Mouse (Mus musculus): Measurements from ENCODE around the gene Papss1.
A peak's percentile ranks its signal among the peaks of the same experiment; 100 is the strongest.
"Not testable (repeated sequence)": the region's sequence is repeated elsewhere in the genome, so short reads cannot be mapped to it uniquely, and the experiment has no call there.

Gene Papss1

GRCm38 (mm10) chr3:131564430-131565256 is at the start of gene Papss1:
Gene Papss1, plus strand, starts transcription at chr3:131564768.
- DNase-seq (ENCODE audit: low read depth, low spot score), result peak; percentile 98

DNA sequence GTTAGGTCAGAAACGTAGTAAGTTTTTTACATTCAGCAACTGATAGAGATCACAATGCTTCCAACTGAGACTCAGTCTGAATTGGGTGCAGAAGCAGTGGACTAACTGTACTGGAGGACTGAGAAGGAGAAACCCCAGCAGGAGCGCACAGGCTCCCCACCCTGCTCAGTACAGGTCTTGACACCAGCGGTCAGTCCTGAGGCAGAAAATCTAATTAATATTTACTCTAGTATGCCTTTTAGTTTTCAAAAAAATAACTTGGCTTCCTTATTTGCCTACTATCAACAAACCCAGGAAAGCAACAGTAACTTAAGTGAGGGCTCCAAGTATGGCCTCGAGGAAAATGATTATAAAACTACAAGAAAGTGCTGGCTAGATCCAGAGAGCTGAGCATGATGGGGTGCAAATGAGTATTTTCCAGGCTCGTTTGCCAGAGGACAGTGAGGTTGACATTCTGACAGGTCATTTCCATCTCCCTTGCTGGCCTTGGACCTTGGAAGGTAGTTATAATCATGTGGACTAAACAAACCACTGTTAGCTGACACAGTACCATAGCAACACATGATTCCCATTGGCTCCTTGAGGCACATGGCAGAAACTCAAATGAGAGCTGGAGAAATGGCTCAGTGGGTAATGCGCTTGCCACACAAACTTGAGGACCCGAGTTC is 48.1 kb upstream of the Papss1 start:
- no peak for DNase-seq (ENCODE audit: low read depth, low spot score)

GRCm38 (mm10) chr3:131517756-131518155 is 46.8 kb upstream of the Papss1 start:
- no peak for DNase-seq (ENCODE audit: low read depth, low spot score)

- no peak for DNase-seq (ENCODE audit: low read depth, low spot score)
Measured at GRCm38 (mm10) chr3:131521206-131521605, 43.4 kb upstream of the Papss1 start.

DNA sequence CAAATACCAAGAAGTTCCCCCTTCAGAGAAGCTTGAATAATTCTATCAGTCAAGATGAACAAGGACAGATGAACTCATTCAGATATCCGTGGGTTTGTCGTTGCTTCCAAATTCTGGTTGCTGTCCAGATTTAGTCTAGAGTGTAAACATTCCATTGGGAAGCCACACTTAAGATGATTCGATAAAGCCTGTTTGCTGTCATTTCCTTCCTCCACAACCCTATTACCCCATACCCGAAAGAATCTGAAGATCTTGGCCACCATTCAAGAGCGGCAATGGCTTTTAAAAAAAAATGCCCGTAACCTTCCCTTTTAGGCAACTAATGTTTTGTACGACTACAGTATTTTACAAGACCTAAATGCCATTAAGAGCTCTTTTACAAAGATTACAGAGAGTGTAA is 42.3 kb upstream of the Papss1 start:
- no peak for DNase-seq (ENCODE audit: low read depth, low spot score)

DNA sequence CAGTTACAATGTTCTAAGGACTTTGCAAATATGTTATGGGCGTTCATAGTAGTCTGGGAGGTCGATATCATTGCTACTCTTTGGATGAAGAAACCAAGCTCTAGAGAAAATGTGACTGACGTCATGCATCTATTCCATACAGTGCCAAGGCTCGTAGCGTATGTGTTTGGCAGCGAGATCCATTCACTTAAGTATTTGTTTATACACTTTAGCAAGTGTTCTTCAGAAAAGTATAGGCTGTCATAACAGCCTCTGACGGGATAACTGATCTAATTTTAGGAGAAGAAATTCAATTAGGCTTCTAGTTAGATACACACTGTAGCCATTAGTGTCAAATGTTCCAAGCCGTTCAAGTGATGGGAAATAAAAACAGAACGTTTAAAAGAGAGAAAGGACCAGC is 40.8 kb upstream of the Papss1 start:
- no peak for DNase-seq (ENCODE audit: low read depth, low spot score)

DNA sequence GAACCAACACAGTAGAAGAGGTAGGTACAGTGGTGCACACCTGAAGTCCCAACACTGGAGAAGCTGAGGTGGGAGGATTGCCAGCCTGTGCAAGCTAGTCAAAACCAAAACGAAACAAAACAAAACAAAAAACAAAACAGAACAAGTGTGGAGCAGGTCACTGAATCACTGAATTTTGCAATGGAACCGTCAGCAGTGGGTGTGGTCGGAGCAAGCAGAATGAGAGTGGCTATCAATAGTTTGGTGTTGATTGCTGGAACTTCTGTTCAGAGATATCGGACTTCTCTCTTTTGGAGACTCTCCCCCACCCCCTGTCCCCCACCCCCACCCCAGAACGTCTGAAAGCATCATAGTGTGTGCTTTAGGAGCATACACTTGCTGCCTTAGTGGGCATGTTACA is 40.4 kb upstream of the Papss1 start:
- no peak for DNase-seq (ENCODE audit: low read depth, low spot score)

GRCm38 (mm10) chr3:131524779-131525178 is 39.8 kb upstream of the Papss1 start:
- no peak for DNase-seq (ENCODE audit: low read depth, low spot score)

DNA sequence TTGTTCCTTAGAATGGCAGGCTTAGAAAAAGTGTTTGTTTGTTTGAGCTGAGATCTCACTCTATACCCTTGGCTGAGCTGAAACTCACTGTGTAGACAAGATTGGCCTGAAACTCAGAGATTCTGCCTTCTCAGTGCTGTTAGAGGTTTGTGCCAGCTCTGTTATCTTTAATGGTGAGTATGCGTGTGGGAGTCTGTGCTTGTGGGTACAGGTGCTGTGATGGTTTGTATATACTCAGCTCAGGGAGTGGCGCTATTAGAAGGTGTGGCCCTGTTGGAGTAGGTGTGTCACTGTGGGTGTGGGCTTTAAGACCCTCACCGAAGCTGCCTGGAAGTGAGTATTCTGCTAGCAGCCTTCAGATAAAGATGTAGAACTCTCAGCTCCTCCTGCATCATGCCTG is 39.3 kb upstream of the Papss1 start:
- no peak for DNase-seq (ENCODE audit: low read depth, low spot score)

GRCm38 (mm10) chr3:131541244-131541942 is 23.2 kb upstream of the Papss1 start:
- no peak for DNase-seq (ENCODE audit: low read depth, low spot score)

GRCm38 (mm10) chr3:131547562-131547961 is 17.0 kb upstream of the Papss1 start:
- DNase-seq (ENCODE audit: low read depth, low spot score), result not testable (repeated sequence)

DNA sequence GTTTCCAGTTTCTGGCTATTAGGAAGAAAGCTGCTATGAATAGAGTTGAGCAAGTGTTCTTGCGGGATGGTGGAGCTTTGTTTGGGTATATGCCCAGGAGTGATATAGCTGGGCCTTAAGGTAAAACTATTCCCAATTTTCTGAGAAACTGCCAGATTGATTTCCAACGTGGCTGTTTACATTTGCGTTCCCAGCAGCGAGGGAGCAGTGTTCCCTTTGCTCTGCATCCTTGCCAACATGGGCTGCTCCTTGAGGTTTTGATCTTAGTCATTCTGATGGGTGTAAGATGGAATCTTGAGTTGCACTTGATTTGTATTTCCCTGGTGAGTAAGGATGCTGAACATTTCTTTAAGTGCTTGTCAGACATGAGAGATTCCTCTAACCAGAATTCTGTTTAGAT is 14.5 kb upstream of the Papss1 start:
- no peak for DNase-seq (ENCODE audit: low read depth, low spot score)

GRCm38 (mm10) chr3:131552349-131553254 is 12.0 kb upstream of the Papss1 start:
- peak; percentile 14 for DNase-seq (ENCODE audit: low read depth, low spot score)

- DNase-seq (ENCODE audit: low read depth, low spot score), result no peak
Measured at GRCm38 (mm10) chr3:131555771-131556170, 8.8 kb upstream of the Papss1 start.

DNA sequence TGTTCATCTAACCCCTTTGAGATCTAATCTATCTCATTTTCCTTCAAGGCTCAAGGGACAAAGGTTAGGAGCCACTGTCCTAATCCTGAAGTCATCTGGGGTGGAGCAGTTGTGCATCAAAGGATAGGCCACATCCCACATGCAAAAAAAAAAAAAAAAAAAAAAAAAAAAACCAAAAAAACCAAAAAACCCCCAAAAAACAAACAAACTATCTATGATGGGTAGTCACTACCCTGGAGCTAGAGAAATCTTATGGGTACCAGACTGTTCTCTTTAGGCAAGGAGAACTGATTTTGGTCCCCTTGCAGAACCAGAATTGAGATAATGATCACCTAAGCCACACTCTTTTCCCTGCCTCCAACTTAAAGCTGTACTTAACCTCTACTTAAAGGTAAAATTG is 3.0 kb upstream of the Papss1 start:
- no peak for DNase-seq (ENCODE audit: low read depth, low spot score)

- no peak for DNase-seq (ENCODE audit: low read depth, low spot score)
Measured at GRCm38 (mm10) chr3:131565257-131565610, 666 bp downstream of the Papss1 start.

- no peak for DNase-seq (ENCODE audit: low read depth, low spot score)
Measured at GRCm38 (mm10) chr3:131566281-131566680, 1.7 kb downstream of the Papss1 start.

- DNase-seq (ENCODE audit: low read depth, low spot score), result no peak
Measured at GRCm38 (mm10) chr3:131570506-131570905, 5.9 kb downstream of the Papss1 start.

- DNase-seq (ENCODE audit: low read depth, low spot score), result no peak
Measured at GRCm38 (mm10) chr3:131573555-131573954, 9.0 kb downstream of the Papss1 start.

DNA sequence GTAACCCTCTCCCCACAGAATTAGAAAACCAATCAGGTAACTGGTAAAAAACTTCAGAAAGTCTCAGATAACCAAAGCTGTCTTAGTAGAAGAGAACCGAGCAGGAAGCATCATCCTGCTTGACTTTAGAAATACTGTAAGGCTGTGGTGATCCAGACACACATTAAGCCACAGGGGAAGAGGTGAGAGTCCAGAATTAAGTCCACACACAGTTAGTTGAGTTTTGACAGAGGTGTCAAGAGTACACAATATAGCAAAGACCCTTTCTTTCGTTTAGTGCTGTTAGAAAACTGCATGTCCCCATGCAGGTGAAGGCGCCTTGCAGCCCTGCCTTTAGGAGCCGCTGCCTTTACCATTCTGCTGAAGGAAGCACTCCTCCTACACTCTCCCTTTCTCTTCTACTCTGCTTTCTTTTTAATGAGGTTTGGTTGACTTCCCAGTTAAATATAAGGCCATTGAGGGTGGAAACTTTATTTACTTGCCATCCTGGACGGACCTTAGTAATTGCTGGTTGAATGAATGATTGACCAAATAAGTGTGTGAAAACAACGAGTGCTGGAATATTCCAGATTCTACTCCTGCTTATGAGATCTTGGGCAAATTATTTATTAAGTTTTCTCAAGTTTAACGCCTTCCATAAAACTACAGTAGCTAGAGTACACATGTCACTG is 14.0 kb downstream of the Papss1 start:
- no peak for DNase-seq (ENCODE audit: low read depth, low spot score)

DNA sequence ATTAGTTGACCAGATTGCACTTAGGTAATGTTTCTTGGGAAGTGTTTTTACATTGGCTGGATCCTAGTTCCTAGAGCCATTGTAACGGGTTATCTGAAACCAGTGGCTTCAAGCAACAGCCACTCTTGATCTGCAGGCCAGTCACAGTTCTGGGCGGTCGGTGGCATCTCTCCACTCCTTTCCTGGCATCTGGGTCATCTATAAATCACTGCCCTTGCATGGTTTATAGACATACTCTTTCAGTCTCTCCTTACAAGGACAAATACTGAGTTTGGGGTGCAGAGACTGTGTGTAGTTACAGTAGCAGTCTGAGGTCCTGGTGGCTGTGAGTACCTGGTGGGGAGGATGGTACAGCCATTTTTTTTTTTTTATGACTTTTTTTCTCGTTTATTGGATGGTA is 15.5 kb downstream of the Papss1 start:
- DNase-seq (ENCODE audit: low read depth, low spot score), result no peak

All from WW6 (cell line).